Mouse (Mus musculus): Measurements from ENCODE around the gene Gm12216. TPM values are rescaled to one million over a fixed set of nuclear protein-coding genes. Genes with fewer than 3 reads are reported as not detected.

The Gm12216 gene
- polyA plus RNA-seq, 1 experiment from 2014 or later = 0.25 TPM

DNA sequence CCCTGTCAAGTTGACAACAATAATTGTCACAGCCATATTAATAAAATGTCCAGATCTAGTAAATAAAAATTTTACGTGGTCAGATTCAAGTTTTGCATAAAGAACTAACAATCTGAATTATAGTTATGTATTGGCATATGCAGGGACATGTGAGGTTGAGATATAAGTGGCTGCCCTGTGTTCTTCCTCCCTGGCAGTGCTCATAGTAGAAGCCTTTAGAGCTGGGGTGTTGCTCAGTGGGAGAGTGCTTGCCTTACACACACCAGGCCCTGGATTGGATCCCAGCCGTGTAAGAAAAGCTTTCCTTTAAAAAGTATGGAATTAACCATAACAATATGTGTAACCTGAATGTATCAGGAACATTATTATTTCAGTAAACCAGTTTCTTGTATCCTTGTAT lies 34.4 kb upstream of the Gm12216 start:
- no peak for ATAC-seq (ENCODE audit: low FRiP score)
- 67% methylated on average over 2 of the region's 2 CpGs for WGBS
- H3K36me3 ChIP-seq (ENCODE audit: control insufficient read depth, insufficient read depth, low read length) = no peaks in the 10 kb centered on the region
- no peak overlapping the region for H3K27ac ChIP-seq (ENCODE audit: low read depth, low read length)
- H3K4me1 ChIP-seq (ENCODE audit: control insufficient read depth, insufficient read depth, low read length) = no peaks in the 10 kb centered on the region
- no peak overlapping the region for H3K4me2 ChIP-seq
- no peaks in the 10 kb centered on the region for H3K27me3 ChIP-seq (ENCODE audit: control insufficient read depth, insufficient read depth, low read length)
- no peak overlapping the region for H3K4me3 ChIP-seq (ENCODE audit: low read depth, low read length)
- DNase-seq (ENCODE audit: low spot score, missing footprints) = no peak
- H3K9ac ChIP-seq (ENCODE audit: low read length) = no peak overlapping the region
- H3K9me3 ChIP-seq (ENCODE audit: control insufficient read depth, low read length) = no peaks in the 10 kb centered on the region

DNA sequence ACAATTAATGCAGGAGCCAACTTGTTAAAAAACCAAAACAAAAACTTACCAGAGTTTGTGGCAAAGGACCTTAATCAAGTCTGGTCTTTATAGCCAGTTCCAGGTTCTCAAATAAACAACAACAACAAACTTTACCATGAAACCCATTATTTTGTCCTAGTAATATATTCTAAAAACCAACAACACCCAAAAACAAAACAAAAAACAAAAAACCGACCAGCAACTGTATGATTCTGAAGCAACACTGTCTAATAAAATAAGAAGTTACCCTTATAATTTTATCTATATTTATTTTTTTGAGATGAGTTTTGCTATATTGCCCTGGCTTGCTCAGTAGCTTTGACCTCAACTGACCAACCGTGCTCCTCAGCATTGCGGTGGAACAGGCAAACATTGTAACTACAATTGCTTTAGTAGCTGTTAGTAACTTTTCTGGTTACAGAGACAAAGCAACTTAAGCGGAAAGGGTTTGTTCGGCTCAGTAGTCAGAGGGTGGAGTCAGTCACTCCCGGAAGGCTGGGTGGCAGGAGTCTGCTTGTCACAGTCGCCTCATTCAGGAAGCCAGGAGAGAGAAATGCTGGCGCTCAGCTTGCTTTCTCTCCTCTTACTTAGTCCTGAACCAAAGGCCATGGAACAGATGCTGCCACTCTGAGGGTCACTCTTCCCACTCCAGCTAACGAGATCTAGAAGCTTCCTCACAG lies 33.8 kb upstream of the Gm12216 start:
- H3K4me1 ChIP-seq (ENCODE audit: control insufficient read depth, insufficient read depth, low read length) = no peaks in the 10 kb centered on the region
- no peak overlapping the region for H3K4me3 ChIP-seq (ENCODE audit: low read depth, low read length)
- no peak for DNase-seq (ENCODE audit: low spot score, missing footprints)
- H3K9ac ChIP-seq (ENCODE audit: low read length) = no peak overlapping the region
- H3K36me3 ChIP-seq (ENCODE audit: control insufficient read depth, insufficient read depth, low read length) = no peaks in the 10 kb centered on the region
- H3K27me3 ChIP-seq (ENCODE audit: control insufficient read depth, insufficient read depth, low read length) = no peaks in the 10 kb centered on the region
- no peaks in the 10 kb centered on the region for H3K9me3 ChIP-seq (ENCODE audit: control insufficient read depth, low read length)
- WGBS = 45% methylated on average over 9 of the region's 9 CpGs
- H3K27ac ChIP-seq (ENCODE audit: low read depth, low read length) = no peak overlapping the region
- ATAC-seq (ENCODE audit: low FRiP score) = no peak
- no peak overlapping the region for H3K4me2 ChIP-seq

DNA sequence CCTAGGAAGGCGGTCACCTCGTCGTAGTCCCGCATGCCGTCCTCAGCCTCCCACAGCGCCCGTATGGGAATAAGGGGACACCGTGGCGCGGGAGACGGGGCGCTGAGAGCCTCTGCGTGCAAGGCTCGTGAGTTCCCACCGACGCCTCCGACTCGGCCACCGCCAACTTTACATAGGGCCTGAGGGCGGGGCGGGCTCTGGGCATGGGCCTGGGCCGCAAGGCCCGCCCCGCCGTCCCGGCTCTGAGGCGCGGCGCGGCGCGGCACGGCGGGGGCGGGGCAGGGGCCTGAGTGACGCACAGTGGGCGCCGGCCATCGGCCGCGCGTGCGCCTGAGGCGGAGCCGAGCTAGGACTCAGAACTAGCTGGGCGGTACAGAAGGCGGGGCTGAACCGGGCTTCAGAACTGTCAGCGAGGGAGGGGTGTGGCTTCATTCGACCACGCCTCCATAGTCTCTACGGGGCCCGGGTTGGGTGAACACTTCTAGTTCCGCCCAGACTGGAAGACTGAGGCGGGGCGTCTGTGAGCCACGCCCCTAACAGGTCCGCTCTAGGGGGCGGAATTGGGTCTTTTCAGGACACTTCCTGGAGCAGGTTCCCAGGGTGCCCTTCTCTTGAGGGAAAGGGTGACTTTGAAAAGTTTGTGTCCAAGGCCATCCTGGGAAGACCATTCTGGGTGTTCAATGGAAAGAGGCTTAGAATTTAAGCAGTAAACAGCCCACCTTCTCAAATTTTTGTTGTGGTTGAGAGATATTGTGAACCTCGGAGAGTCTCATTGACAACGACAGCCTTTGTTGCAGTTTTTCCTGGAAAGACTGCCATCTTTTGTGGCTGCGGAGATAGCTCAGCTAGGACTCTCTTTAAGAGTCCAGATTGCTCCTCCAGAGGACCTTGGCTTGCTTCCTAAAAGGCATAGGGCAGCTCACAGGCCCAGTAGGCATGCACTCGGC lies 32.7 kb upstream of the Gm12216 start, which contains the start of gene Slc22a5:
Gene Slc22a5, minus strand, starts transcription at position 156 of the 947 bp plus-strand sequence.
- H3K9ac ChIP-seq (ENCODE audit: low read length) = peak within 1 kb of the TSS; percentile 67
- DNase-seq (ENCODE audit: low spot score, missing footprints) (peak; percentile 99), ATAC-seq (ENCODE audit: low FRiP score) (peak; percentile 98)
- H3K4me2 ChIP-seq = peak within 1 kb of the TSS; percentile 81
- WGBS = 4% methylated on average over 61 of the region's 63 CpGs
- no peak within 1 kb of the TSS for H3K27ac ChIP-seq (ENCODE audit: low read depth, low read length)
- no peaks in the 10 kb centered on the region for H3K36me3 ChIP-seq (ENCODE audit: control insufficient read depth, insufficient read depth, low read length)
- H3K9me3 ChIP-seq (ENCODE audit: control insufficient read depth, low read length) = no peaks in the 10 kb centered on the region
- no peaks in the 10 kb centered on the region for H3K4me1 ChIP-seq (ENCODE audit: control insufficient read depth, insufficient read depth, low read length)
- peak within 1 kb of the TSS; percentile 50 for H3K4me3 ChIP-seq (ENCODE audit: low read depth, low read length)
- no peaks in the 10 kb centered on the region for H3K27me3 ChIP-seq (ENCODE audit: control insufficient read depth, insufficient read depth, low read length)

DNA sequence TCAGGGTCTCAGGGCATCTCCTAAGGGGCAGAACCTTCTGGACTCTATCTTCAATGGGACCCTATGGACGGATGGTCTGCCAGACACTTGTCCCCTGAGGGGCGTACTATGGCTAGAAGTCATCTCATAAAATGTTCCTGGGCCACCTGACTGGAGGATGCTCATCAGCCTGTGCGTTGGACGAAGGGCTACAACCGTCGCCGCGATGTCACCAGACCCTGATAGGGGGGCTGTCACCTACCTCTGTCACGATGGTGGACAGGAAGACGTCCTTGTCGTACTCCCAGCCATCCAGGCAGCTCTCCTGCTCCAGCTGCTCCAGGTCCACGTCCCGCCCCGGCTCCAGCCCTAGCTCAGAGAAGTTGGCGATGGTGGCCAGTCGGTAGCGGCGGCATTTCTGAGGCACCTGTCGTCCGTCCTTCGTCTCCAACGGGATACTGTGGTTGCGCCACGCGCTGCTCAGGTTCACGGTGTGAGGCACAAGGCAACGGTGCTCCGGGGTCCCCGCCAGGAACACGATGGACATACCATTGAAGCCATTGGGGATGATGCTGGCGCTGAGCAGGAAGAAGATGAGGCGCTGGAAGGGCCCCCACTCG lies 31.9 kb upstream of the Gm12216 start:
- ATAC-seq (ENCODE audit: low FRiP score) (no peak), DNase-seq (ENCODE audit: low spot score, missing footprints) (peak; percentile 94)

DNA sequence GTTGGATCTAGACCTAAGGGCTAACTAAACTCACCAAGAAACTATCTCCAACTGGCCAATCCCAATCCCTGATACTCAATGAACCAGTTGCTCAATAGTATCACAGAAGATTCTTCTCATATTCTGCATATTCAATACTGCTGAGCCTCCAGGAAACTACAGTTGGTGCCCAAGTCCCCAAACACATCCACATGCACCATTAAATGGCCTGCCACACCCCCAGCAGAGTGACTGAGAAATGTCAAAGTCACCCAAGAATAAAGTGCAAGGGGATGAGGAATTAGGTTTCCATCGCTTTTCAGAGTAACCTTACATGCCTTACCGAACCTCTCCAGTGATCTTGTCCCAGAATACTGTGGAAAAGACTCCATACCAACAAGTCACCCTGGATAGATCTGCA lies 31.2 kb upstream of the Gm12216 start:
- DNase-seq (ENCODE audit: low spot score, missing footprints) (no peak), ATAC-seq (ENCODE audit: low FRiP score) (no peak)
- Histone ChIP-seq H3K9ac (ENCODE audit: low read length) (no peak overlapping the region), H3K4me3 (ENCODE audit: low read depth, low read length) (no peak overlapping the region), H3K27me3 (ENCODE audit: control insufficient read depth, insufficient read depth, low read length) (no peaks in the 10 kb centered on the region), H3K27ac (ENCODE audit: low read depth, low read length) (no peak overlapping the region), H3K9me3 (ENCODE audit: control insufficient read depth, low read length) (no peaks in the 10 kb centered on the region), H3K4me2 (no peak overlapping the region), H3K36me3 (ENCODE audit: control insufficient read depth, insufficient read depth, low read length) (no peaks in the 10 kb centered on the region), H3K4me1 (ENCODE audit: control insufficient read depth, insufficient read depth, low read length) (no peaks in the 10 kb centered on the region)
- WGBS = 77% methylated on average over 2 of the region's 2 CpGs

More for the DNA sequence above, 31.9 kb upstream of the Gm12216 start:
- Histone ChIP-seq H3K27ac (ENCODE audit: low read depth, low read length) (no peak overlapping the region), H3K4me2 (peak overlapping the region; percentile 81), H3K27me3 (ENCODE audit: control insufficient read depth, insufficient read depth, low read length) (no peaks in the 10 kb centered on the region), H3K4me3 (ENCODE audit: low read depth, low read length) (peak overlapping the region; percentile 50), H3K9ac (ENCODE audit: low read length) (peak overlapping the region; percentile 67), H3K9me3 (ENCODE audit: control insufficient read depth, low read length) (no peaks in the 10 kb centered on the region), H3K4me1 (ENCODE audit: control insufficient read depth, insufficient read depth, low read length) (no peaks in the 10 kb centered on the region), H3K36me3 (ENCODE audit: control insufficient read depth, insufficient read depth, low read length) (no peaks in the 10 kb centered on the region)
- WGBS = 1% methylated on average over 33 of the region's 33 CpGs

DNA sequence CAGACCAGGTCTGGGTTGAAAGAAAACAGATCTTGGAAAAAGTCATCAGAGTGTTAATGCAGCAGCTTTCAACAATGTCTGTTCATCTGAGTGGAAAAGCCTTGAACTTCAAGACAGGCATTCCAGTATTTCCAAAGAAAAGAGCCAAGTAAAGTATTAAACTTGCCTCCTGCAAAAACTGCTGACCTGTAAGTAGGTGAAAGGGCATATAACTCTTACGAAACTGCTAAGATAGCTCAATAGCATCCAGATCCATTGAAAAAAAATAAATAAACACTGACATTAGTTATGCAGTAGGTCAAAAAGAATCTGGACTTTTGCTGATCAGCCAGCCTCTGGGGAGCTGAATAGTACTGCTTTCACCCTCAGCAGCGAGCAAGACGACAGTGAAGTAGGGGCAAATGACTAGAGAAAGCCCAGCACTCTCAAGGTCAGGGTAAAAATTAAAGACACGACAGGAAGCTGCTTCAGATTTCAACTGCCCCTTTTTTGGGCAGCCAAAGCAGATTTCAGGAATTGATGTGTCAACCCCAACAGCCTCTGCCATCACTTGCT lies 30.1 kb upstream of the Gm12216 start:
- H3K4me2 ChIP-seq = no peak overlapping the region
- 71% methylated on average over 4 of the region's 4 CpGs for WGBS
- no peak overlapping the region for H3K27ac ChIP-seq (ENCODE audit: low read depth, low read length)
- H3K27me3 ChIP-seq (ENCODE audit: control insufficient read depth, insufficient read depth, low read length) = no peaks in the 10 kb centered on the region
- no peak for ATAC-seq (ENCODE audit: low FRiP score)
- no peaks in the 10 kb centered on the region for H3K4me1 ChIP-seq (ENCODE audit: control insufficient read depth, insufficient read depth, low read length)
- H3K9me3 ChIP-seq (ENCODE audit: control insufficient read depth, low read length) = no peaks in the 10 kb centered on the region
- H3K9ac ChIP-seq (ENCODE audit: low read length) = no peak overlapping the region
- no peaks in the 10 kb centered on the region for H3K36me3 ChIP-seq (ENCODE audit: control insufficient read depth, insufficient read depth, low read length)
- no peak overlapping the region for H3K4me3 ChIP-seq (ENCODE audit: low read depth, low read length)
- DNase-seq (ENCODE audit: low spot score, missing footprints) = no peak

DNA sequence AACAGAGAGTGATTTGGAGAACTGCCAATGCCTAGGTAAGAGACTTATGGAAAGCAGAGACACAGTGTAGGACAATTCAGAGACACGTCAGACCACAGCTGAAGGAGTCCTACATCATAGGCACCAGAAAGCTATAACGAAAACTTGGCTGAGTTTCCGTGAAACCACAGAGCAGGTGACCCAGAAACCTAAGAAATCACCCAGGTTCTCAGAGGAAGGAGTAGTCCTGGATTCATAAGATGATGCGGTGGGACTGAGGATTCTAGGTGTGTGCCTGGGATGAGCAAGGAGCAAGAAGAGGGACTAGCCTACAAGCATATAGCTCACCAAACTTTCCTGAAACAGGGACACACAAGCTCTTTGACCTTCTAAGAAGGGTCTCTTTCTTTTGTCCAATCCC lies 29.2 kb upstream of the Gm12216 start:
- Histone ChIP-seq H3K27me3 (ENCODE audit: control insufficient read depth, insufficient read depth, low read length) (no peaks in the 10 kb centered on the region), H3K4me2 (no peak overlapping the region), H3K4me1 (ENCODE audit: control insufficient read depth, insufficient read depth, low read length) (no peaks in the 10 kb centered on the region), H3K9me3 (ENCODE audit: control insufficient read depth, low read length) (no peaks in the 10 kb centered on the region), H3K36me3 (ENCODE audit: control insufficient read depth, insufficient read depth, low read length) (no peaks in the 10 kb centered on the region), H3K4me3 (ENCODE audit: low read depth, low read length) (no peak overlapping the region), H3K27ac (ENCODE audit: low read depth, low read length) (no peak overlapping the region), H3K9ac (ENCODE audit: low read length) (no peak overlapping the region)
- 92% methylated on average over 4 of the region's 4 CpGs for WGBS
- DNase-seq (ENCODE audit: low spot score, missing footprints) = no peak
- no peak for ATAC-seq (ENCODE audit: low FRiP score)

DNA sequence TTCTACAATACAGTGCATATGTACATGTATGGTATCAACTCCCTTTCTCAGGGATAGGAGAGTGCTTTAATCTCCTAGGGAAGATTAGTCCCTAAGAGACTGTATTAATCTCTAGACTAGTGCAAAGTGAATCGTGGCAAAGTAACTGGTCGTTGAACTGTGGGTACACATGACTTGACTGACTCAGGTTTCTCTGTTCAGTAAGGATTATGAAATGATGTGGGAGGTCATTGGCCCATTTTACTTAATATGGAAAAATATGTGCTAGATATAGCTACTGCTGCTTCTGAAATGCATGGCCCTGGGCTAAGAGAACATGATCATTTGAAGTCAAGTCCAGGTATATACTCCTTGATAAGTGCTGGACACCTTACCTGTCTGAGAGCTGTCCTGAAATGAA lies 24.2 kb upstream of the Gm12216 start:
- Histone ChIP-seq H3K4me3 (ENCODE audit: low read depth, low read length) (no peak overlapping the region), H3K9ac (ENCODE audit: low read length) (no peak overlapping the region), H3K9me3 (ENCODE audit: control insufficient read depth, low read length) (no peaks in the 10 kb centered on the region), H3K4me2 (no peak overlapping the region), H3K36me3 (ENCODE audit: control insufficient read depth, insufficient read depth, low read length) (no peaks in the 10 kb centered on the region), H3K27me3 (ENCODE audit: control insufficient read depth, insufficient read depth, low read length) (no peaks in the 10 kb centered on the region), H3K27ac (ENCODE audit: low read depth, low read length) (no peak overlapping the region), H3K4me1 (ENCODE audit: control insufficient read depth, insufficient read depth, low read length) (no peaks in the 10 kb centered on the region)
- no peak for DNase-seq (ENCODE audit: low spot score, missing footprints)
- 93% methylated on average over 2 of the region's 2 CpGs for WGBS
- ATAC-seq (ENCODE audit: low FRiP score) = no peak
